ENCODE assay signal across 7 mouse cellular contexts in genomic region chr6:4746696-4747439, GRCm38 (mm10). TPM values are rescaled to one million over a fixed set of nuclear protein-coding genes. Genes with fewer than 3 reads are reported as not detected.
DNase-seq lines count a peak whose midpoint lies in the region; ATAC-seq lines count a peak whose summit lies in the region.

Gene Sgce, minus strand, starts transcription at chr6:4747207.
Gene Peg10, plus strand, starts transcription at chr6:4747306.

- no peaks in the 10 kb centered on the region for H3K36me3 ChIP-seq in forebrain, embryonic 11.5 days (ENCODE audit: control insufficient read depth, insufficient read depth, low read length)
- H3K36me3 ChIP-seq in heart, embryonic 14.5 days (ENCODE audit: control insufficient read depth, insufficient read depth, low read length) = no peaks in the 10 kb centered on the region
- H3K36me3 ChIP-seq in liver, embryonic 12.5 days = no peaks in the 10 kb centered on the region
- H3K36me3 ChIP-seq in stomach, embryonic 15.5 days = no peaks in the 10 kb centered on the region

- peak; percentile 94 for DNase-seq in forebrain, embryonic 11.5 days (ENCODE audit: low spot score)
- peak; percentile 87 for DNase-seq in kidney, postnatal 10 days
- peak; percentile 5 for DNase-seq in naive thymus-derived CD4-positive, alpha-beta T cell, adult 2 months (ENCODE audit: low read depth)

- H3K4me2 ChIP-seq in forebrain, embryonic 11.5 days (ENCODE audit: low read depth, low read length, severe bottlenecking) = peak within 1 kb of the TSS; percentile 63
- peak within 1 kb of the TSS; percentile 64 for H3K4me2 ChIP-seq in heart, embryonic 14.5 days (ENCODE audit: low read length)
- H3K4me2 ChIP-seq in liver, embryonic 12.5 days = peak within 1 kb of the TSS; percentile 69
- H3K4me2 ChIP-seq in stomach, embryonic 15.5 days = peak within 1 kb of the TSS; percentile 69

- peak; percentile 51 for ATAC-seq in cerebellum, adult (ENCODE audit: insufficient number of reproducible peaks, low FRiP score, low TSS enrichment)
- peak; percentile 79 for ATAC-seq in forebrain, embryonic 11.5 days (replicated peaks; ENCODE audit: low FRiP score)
- ATAC-seq in heart, embryonic 14.5 days (ENCODE audit: insufficient number of reproducible peaks, insufficient read depth, low FRiP score, low read depth) = peak; percentile 52
- no peak for ATAC-seq in liver, embryonic 12.5 days
- ATAC-seq in stomach, embryonic 15.5 days (ENCODE audit: insufficient read depth, low FRiP score, low read depth) = peak; percentile 33; the same call in 1 of the 2 replicates

- 61% methylated on average over 32 of the region's 38 CpGs for WGBS in forebrain, embryonic 11.5 days
- 54% methylated on average over 37 of the region's 38 CpGs for WGBS in heart, embryonic 14.5 days
- WGBS in liver, embryonic 12.5 days (ENCODE audit: insufficient replicate concordance) = 51% methylated on average over 38 of the region's 38 CpGs
- 58% methylated on average over 35 of the region's 38 CpGs for whole genome bisulfite sequencing in stomach, embryonic 15.5 days

- no peaks in the 10 kb centered on the region for H3K4me1 ChIP-seq in forebrain, embryonic 11.5 days (replicated peaks; ENCODE audit: control insufficient read depth, insufficient read depth, low read length)
- no peaks in the 10 kb centered on the region for H3K4me1 ChIP-seq in heart, embryonic 14.5 days (ENCODE audit: control insufficient read depth in 2 of 2, insufficient read depth in 2 of 2, low read length in 2 of 2)
- peaks cover 10% of the 10 kb centered on the region; the same call in 1 of the 2 replicates for H3K4me1 ChIP-seq in liver, embryonic 12.5 days
- no peaks in the 10 kb centered on the region for H3K4me1 ChIP-seq in stomach, embryonic 15.5 days

- peak within 1 kb of the TSS; percentile 78 for H3K9ac ChIP-seq in forebrain, embryonic 11.5 days (ENCODE audit: low read length)
- H3K9ac ChIP-seq in heart, embryonic 14.5 days (ENCODE audit: low read length) = peak within 1 kb of the TSS; percentile 82
- H3K9ac ChIP-seq in liver, embryonic 12.5 days = peak within 1 kb of the TSS; percentile 55
- peak within 1 kb of the TSS; percentile 37 for H3K9ac ChIP-seq in stomach, embryonic 15.5 days

- H3K4me3 ChIP-seq in forebrain, embryonic 11.5 days (ENCODE audit: low read depth, low read length) = peak within 1 kb of the TSS; percentile 37
- peak within 1 kb of the TSS; percentile 53 to 81 for H3K4me3 ChIP-seq in heart, embryonic 14.5 days (ENCODE audit: control insufficient read depth in 1 of 2, insufficient read depth in 1 of 2, low read depth in 1 of 2, low read length in 2 of 2)
- peak within 1 kb of the TSS; percentile 46 for H3K4me3 ChIP-seq in liver, embryonic 12.5 days
- peak within 1 kb of the TSS; percentile 44 for H3K4me3 ChIP-seq in stomach, embryonic 15.5 days (replicated peaks)

- peaks cover 6% of the 10 kb centered on the region; the same call in 1 of the 2 replicates for H3K9me3 ChIP-seq in forebrain, embryonic 11.5 days (ENCODE audit: control insufficient read depth, low read length)
- H3K9me3 ChIP-seq in heart, embryonic 14.5 days (ENCODE audit: control insufficient read depth, low read length) = peaks cover 19% of the 10 kb centered on the region
- peaks cover 22% of the 10 kb centered on the region; the same call in 1 of the 2 replicates for H3K9me3 ChIP-seq in liver, embryonic 12.5 days (replicated peaks)
- H3K9me3 ChIP-seq in stomach, embryonic 15.5 days = no peaks in the 10 kb centered on the region

- no peaks in the 10 kb centered on the region for H3K27me3 ChIP-seq in forebrain, embryonic 11.5 days (ENCODE audit: control insufficient read depth, insufficient read depth, low read length)
- H3K27me3 ChIP-seq in heart, embryonic 14.5 days (ENCODE audit: control insufficient read depth, insufficient read depth, low read length) = no peaks in the 10 kb centered on the region
- peaks cover 24% of the 10 kb centered on the region for H3K27me3 ChIP-seq in liver, embryonic 12.5 days (replicated peaks)
- H3K27me3 ChIP-seq in stomach, embryonic 15.5 days (replicated peaks) = no peaks in the 10 kb centered on the region

- H3K27ac ChIP-seq in forebrain, embryonic 11.5 days (ENCODE audit: low read depth, low read length) = peak within 1 kb of the TSS; percentile 33; the same call in 1 of the 2 replicates
- H3K27ac ChIP-seq in heart, embryonic 14.5 days (replicated peaks in 1 of 2; ENCODE audit: control insufficient read depth in 1 of 2, insufficient read depth in 1 of 2, low read depth in 2 of 2, low read length in 2 of 2) = peak within 1 kb of the TSS; percentile 61 to 68
- H3K27ac ChIP-seq in liver, embryonic 12.5 days = peak within 1 kb of the TSS; percentile 58
- H3K27ac ChIP-seq in stomach, embryonic 15.5 days = peak within 1 kb of the TSS; percentile 74

RNA-seq across cellular contexts. Expression of gene Sgce, which starts in this region (rescaled TPM):
- polyA plus RNA-seq in forebrain, embryonic 11.5 days (2014; fragmentation: Nextera tagmentation; extraction: Ambion mirVana) = 57.1 and 59.3 TPM in 2 replicates
- polyA plus RNA-seq in heart, embryonic 14.5 days (2014; fragmentation: Nextera tagmentation; extraction: Ambion mirVana) = 47.5 and 52.7 TPM in 2 replicates
- 17.9 and 18.6 TPM in 2 replicates for polyA plus RNA-seq in liver, embryonic 12.5 days (2016; fragmentation: Nextera tagmentation; extraction: Ambion mirVana)
- 66.1 and 72.1 TPM in 2 replicates for polyA plus RNA-seq in stomach, embryonic 15.5 days (2015; fragmentation: Nextera tagmentation; extraction: Ambion mirVana)

RNA-seq across cellular contexts. Expression of gene Peg10, which starts in this region (rescaled TPM):
- polyA plus RNA-seq in forebrain, embryonic 11.5 days (2014; fragmentation: Nextera tagmentation; extraction: Ambion mirVana) = 17.5 and 19.0 TPM in 2 replicates
- polyA plus RNA-seq in heart, embryonic 14.5 days (2014; fragmentation: Nextera tagmentation; extraction: Ambion mirVana) = 2.4 and 2.9 TPM in 2 replicates
- 5.2 and 5.7 TPM in 2 replicates for polyA plus RNA-seq in liver, embryonic 12.5 days (2016; fragmentation: Nextera tagmentation; extraction: Ambion mirVana)
- 4.5 and 5.9 TPM in 2 replicates for polyA plus RNA-seq in stomach, embryonic 15.5 days (2015; fragmentation: Nextera tagmentation; extraction: Ambion mirVana)

Comparison
In these comparisons a context has a peak if more than half of its experiments do, and no peak if none do; other contexts are left out.
1. DNase-seq: peak in every context shown above with its lines; median percentile 94 in forebrain, embryonic 11.5 days; 87 in kidney, postnatal 10 days; 5 in naive thymus-derived CD4-positive, alpha-beta T cell, adult 2 months.